Mouse (Mus musculus) liver, embryonic 14.5 days (tissue): ENCODE results near the gene Parp11.

ENCODE experiments used
- CTCF ChIP-seq: IDR thresholded peaks from 2 replicates; pipeline ENCODE4 v1.5.1; 2016; ENCODE audit warnings: antibody characterized with exemption, low read depth, control low read depth
- EP300 ChIP-seq: IDR thresholded peaks from 2 replicates; pipeline ENCODE4 v1.6.1; 2016; ENCODE audit warnings: antibody characterized with exemption, low read depth

DNA sequence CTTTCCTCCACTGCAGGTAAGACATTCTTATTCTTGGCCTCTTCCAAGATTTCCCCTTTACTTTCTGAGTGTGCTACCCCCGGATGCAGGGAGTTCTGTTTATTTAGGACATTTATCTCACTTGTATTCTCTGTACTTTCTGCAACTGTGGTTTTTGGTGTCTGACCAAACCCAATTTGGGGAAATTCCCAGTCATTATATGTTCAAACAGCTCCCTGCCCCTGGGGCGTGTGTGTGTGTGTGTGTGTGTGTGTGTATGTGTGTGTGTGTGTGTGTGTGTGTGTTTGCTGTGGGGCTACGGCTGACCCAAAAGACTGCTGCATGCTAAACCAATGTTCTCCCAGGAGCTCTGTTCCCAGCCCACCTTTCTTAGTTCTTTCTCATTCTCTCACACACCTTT, 45.2 kb upstream of the Parp11 start:
- no peak for TF ChIP-seq CTCF
- TF ChIP-seq EP300: no peak
